Mouse (Mus musculus) intestine, postnatal 0 days (tissue): ENCODE results near the gene Atxn2. TPM values are rescaled to one million over a fixed set of nuclear protein-coding genes. Genes with fewer than 3 reads are reported as not detected.
"Not testable (repeated sequence)": the region's sequence is repeated elsewhere in the genome, so short reads cannot be mapped to it uniquely, and the experiment has no call there.

Experiments used
- ATAC-seq: fragments of 200-750 bp; cut with Nextera tagmentation; 2 replicates; pipeline ENCODE4 v1.8.0; 2017; ENCODE audit warnings: mild to moderate bottlenecking, moderate TSS enrichment, moderate library complexity
- H3K27ac ChIP-seq: fragments of 300-500 bp; sonication (generic); 2 replicates; pipeline ENCODE4 v1.5.1; 2014; ENCODE audit warnings: mild to moderate bottlenecking, low read depth, low read length, moderate library complexity
- H3K27me3 ChIP-seq: fragments of 300-500 bp; sonication (generic); replicated peaks from 2 replicates; pipeline ENCODE4 v1.6.1; 2014; ENCODE audit warnings: low read length, mixed read lengths; ENCODE audit not compliant: control insufficient read depth, insufficient read depth
- H3K36me3 ChIP-seq: fragments of 300-500 bp; sonication (generic); 2 replicates; pipeline ENCODE4 v1.6.1; 2014; ENCODE audit warnings: mild to moderate bottlenecking, moderate library complexity; ENCODE audit not compliant: control insufficient read depth, insufficient read depth
- H3K4me1 ChIP-seq: fragments of 300-500 bp; sonication (generic); replicated peaks from 2 replicates; pipeline ENCODE4 v1.6.1; 2014; ENCODE audit warnings: antibody characterized with exemption, low read length, mixed read lengths; ENCODE audit not compliant: control insufficient read depth, insufficient read depth
- H3K4me2 ChIP-seq: fragments of 300-500 bp; sonication (generic); replicated peaks from 2 replicates; pipeline ENCODE4 v1.6.1; 2014; ENCODE audit warnings: low read depth, mild to moderate bottlenecking, moderate library complexity
- H3K4me3 ChIP-seq: fragments of 300-500 bp; sonication (generic); 2 replicates; pipeline ENCODE4 v1.5.1; 2014; ENCODE audit warnings: low read depth, low read length
- H3K9ac ChIP-seq: fragments of 300-500 bp; sonication (generic); 2 replicates; pipeline ENCODE4 v1.6.1; 2014; ENCODE audit warnings: mild to moderate bottlenecking, low read depth, low read length
- H3K9me3 ChIP-seq: fragments of 300-500 bp; sonication (generic); 2 replicates; pipeline ENCODE4 v1.6.1; 2016; ENCODE audit warnings: mixed run types; ENCODE audit not compliant: control insufficient read depth
- CTCF ChIP-seq: sonication (generic); IDR thresholded peaks from 2 replicates; pipeline ENCODE4 v1.5.1; 2016; ENCODE audit warnings: low read depth, mild to moderate bottlenecking, control low read depth, antibody characterized with exemption, moderate library complexity
- WGBS: fragments of 180-500 bp; shearing (Covaris S2); extraction: QIAGEN DNeasy Blood & Tissue Kit; methylation state at CpG from one replicate; pipeline ENCODE4 v1.1.7; 2014; 5-methylcytosine and 5-hydroxymethylcytosine counted together
- polyA plus RNA-seq: library from polyadenylated mRNA; unstranded; fragments of >200 nt; fragmentation: Nextera tagmentation; extraction: Ambion mirVana; gene quantifications from 2 replicates; pipeline ENCODE4 v1.2.1, GENCODE M21; 2015

Gene Atxn2
- polyA plus RNA-seq, 1 experiment from 2014 or later: 54.3 TPM

GRCm38 (mm10) chr5:121668411-121668810 is 42.7 kb upstream of the Atxn2 start:
- peaks cover 53% of the 10 kb centered on the region for H3K36me3 ChIP-seq
- 71% methylated on average over 6 of the region's 6 CpGs for WGBS
- H3K4me1 ChIP-seq: no peaks in the 10 kb centered on the region
- no peak overlapping the region for H3K4me2 ChIP-seq
- no peak overlapping the region for H3K27ac ChIP-seq
- H3K4me3 ChIP-seq: no peak overlapping the region
- no peaks in the 10 kb centered on the region for H3K9me3 ChIP-seq
- H3K27me3 ChIP-seq: no peaks in the 10 kb centered on the region
- no peak for TF ChIP-seq CTCF
- no peak overlapping the region for H3K9ac ChIP-seq
- no peak for ATAC-seq

GRCm38 (mm10) chr5:121670412-121670811 is 40.7 kb upstream of the Atxn2 start:
- no peak overlapping the region for H3K4me2 ChIP-seq
- H3K4me1 ChIP-seq: no peaks in the 10 kb centered on the region
- H3K9ac ChIP-seq: no peak overlapping the region
- H3K27ac ChIP-seq: no peak overlapping the region
- TF ChIP-seq CTCF: peak; percentile 65
- H3K9me3 ChIP-seq: no peaks in the 10 kb centered on the region
- no peaks in the 10 kb centered on the region for H3K27me3 ChIP-seq
- ATAC-seq: no peak
- WGBS: 85% methylated on average over 3 of the region's 3 CpGs
- no peak overlapping the region for H3K4me3 ChIP-seq
- H3K36me3 ChIP-seq: peaks cover 41% of the 10 kb centered on the region

DNA sequence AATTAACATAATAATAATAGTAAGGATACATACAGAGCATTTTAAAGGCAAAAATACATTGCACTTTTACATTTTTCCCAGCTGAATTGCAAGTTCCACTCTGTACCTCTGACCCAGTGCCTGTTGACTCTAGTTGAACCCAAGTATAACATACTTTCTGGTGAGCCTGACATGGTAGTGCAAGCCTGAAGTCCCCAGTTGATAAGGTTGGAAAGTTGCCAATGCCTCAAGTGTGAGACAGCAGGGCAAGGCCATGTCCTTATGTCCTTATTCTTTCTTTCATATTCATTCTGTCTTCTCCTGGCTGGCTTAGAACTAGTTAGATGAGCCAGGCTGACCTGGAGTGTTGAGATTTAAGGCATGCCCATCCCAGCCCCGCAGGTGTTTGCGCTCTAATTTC is 28.9 kb upstream of the Atxn2 start:
- no peak for ATAC-seq
- no peak for TF ChIP-seq CTCF
- Histone ChIP-seq H3K27ac (no peak overlapping the region), H3K4me3 (no peak overlapping the region), H3K9me3 (no peaks in the 10 kb centered on the region), H3K4me1 (no peaks in the 10 kb centered on the region), H3K4me2 (no peak overlapping the region), H3K36me3 (peaks cover 97% of the 10 kb centered on the region), H3K27me3 (no peaks in the 10 kb centered on the region), H3K9ac (no peak overlapping the region)
- WGBS: 95% methylated on average over 2 of the region's 2 CpGs

DNA sequence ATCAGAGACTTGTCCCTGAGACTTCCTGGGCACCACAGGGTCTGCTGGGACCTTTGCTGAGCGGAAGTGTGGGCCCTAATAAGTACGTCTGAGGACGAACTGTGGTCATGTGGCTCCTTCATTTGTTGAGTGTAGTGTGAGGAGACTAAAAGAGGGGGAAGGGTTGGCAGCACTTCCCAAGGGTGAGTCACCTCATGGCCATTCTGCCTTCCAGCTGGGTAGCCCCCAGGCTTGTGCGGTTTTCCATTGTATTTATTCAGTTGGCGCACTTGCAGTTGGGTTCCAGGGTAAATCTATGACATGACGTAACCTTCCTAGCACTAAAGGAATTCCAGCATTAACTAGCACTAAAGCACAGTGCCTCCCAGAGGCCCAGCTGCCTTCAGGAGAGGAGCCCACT is 25.6 kb upstream of the Atxn2 start:
- no peak overlapping the region for H3K4me3 ChIP-seq
- no peaks in the 10 kb centered on the region for H3K9me3 ChIP-seq
- H3K36me3 ChIP-seq: peaks cover 72% of the 10 kb centered on the region
- no peak overlapping the region for H3K9ac ChIP-seq
- no peaks in the 10 kb centered on the region for H3K27me3 ChIP-seq
- TF ChIP-seq CTCF: no peak
- H3K27ac ChIP-seq: peak overlapping the region; percentile 70
- 87% methylated on average over 6 of the region's 6 CpGs for WGBS
- H3K4me2 ChIP-seq: no peak overlapping the region
- no peaks in the 10 kb centered on the region for H3K4me1 ChIP-seq
- ATAC-seq: no peak

- Histone ChIP-seq H3K27ac (peak overlapping the region; percentile 70), H3K9ac (0 out of 2 replicates have a peak overlapping the region, but pooled peaks have one; percentile 7), H3K9me3 (no peaks in the 10 kb centered on the region), H3K4me1 (no peaks in the 10 kb centered on the region), H3K36me3 (peaks cover 64% of the 10 kb centered on the region), H3K27me3 (no peaks in the 10 kb centered on the region), H3K4me3 (no peak overlapping the region), H3K4me2 (no peak overlapping the region)
- 61% methylated on average over 15 of the region's 15 CpGs for WGBS
- peak; percentile 74 for ATAC-seq
- TF ChIP-seq CTCF: peak; percentile 58
These were observed 24.8 kb upstream of the Atxn2 start for GRCm38 (mm10) chr5:121686113-121686898.

- Histone ChIP-seq H3K9ac (no peak overlapping the region), H3K9me3 (no peaks in the 10 kb centered on the region), H3K36me3 (peaks cover 21% of the 10 kb centered on the region; the same call in 1 of the 2 replicates), H3K4me3 (no peak overlapping the region), H3K4me1 (no peaks in the 10 kb centered on the region), H3K27ac (peak overlapping the region; percentile 66), H3K27me3 (no peaks in the 10 kb centered on the region), H3K4me2 (peak overlapping the region; percentile 13; the same call in 1 of the 2 replicates)
- no peak for TF ChIP-seq CTCF
- 57% methylated on average over 7 of the region's 7 CpGs for WGBS
- peak; percentile 61 for ATAC-seq
These were observed 20.5 kb upstream of the Atxn2 start for GRCm38 (mm10) chr5:121690482-121691211.

GRCm38 (mm10) chr5:121691436-121691835 is 19.7 kb upstream of the Atxn2 start:
- not testable (repeated sequence) for H3K4me2 ChIP-seq, H3K9me3 ChIP-seq, H3K27me3 ChIP-seq, H3K9ac ChIP-seq, H3K4me3 ChIP-seq, ATAC-seq, H3K4me1 ChIP-seq
- 93% methylated on average over 7 of the region's 7 CpGs for WGBS
- Histone ChIP-seq H3K36me3 (peaks cover 14% of the 10 kb centered on the region; the same call in 1 of the 2 replicates), H3K27ac (peak overlapping the region; percentile 66; the same call in 1 of the 2 replicates)
